Mouse (Mus musculus) limb, embryonic 10.5 days (tissue): Measurements from ENCODE around the gene Ptpre. TPM values are rescaled to one million over a fixed set of nuclear protein-coding genes. Genes with fewer than 3 reads are reported as not detected.
A peak's percentile ranks its signal among the peaks of the same experiment; 100 is the strongest.

Experiments
- DNase-seq: peaks from one replicate; pipeline ENCODE4 v3.0.0-alpha.2; 2017; ENCODE audit warnings: low spot score
- H3K27ac ChIP-seq: fragments of 300-500 bp; sonication (generic); 2 replicates; pipeline ENCODE4 v1.5.1; 2016; ENCODE audit warnings: mild to moderate bottlenecking
- H3K27me3 ChIP-seq: fragments of 300-500 bp; sonication (generic); 2 replicates; pipeline ENCODE4 v1.6.1; 2016; ENCODE audit warnings: low read depth, mild to moderate bottlenecking; ENCODE audit not compliant: poor library complexity, severe bottlenecking
- H3K36me3 ChIP-seq: fragments of 300-500 bp; sonication (generic); 2 replicates; pipeline ENCODE4 v1.6.1; 2016; ENCODE audit warnings: mild to moderate bottlenecking, moderate library complexity
- H3K4me1 ChIP-seq: fragments of 300-500 bp; sonication (generic); 2 replicates; pipeline ENCODE4 v1.6.1; 2016
- H3K4me3 ChIP-seq: fragments of 300-500 bp; sonication (generic); 2 replicates; pipeline ENCODE4 v1.5.1; 2016; ENCODE audit warnings: mild to moderate bottlenecking, moderate library complexity
- H3K9me3 ChIP-seq: fragments of 300-500 bp; sonication (generic); replicated peaks from 2 replicates; pipeline ENCODE4 v1.6.1; 2016; ENCODE audit warnings: mild to moderate bottlenecking
- WGBS: fragments of 180-500 bp; shearing (Covaris S2); methylation state at CpG from one replicate; pipeline ENCODE4 v1.1.7; 2016; 5-methylcytosine and 5-hydroxymethylcytosine counted together
- microRNA counts: library from miRNA; unstranded; fragments of <30 nt; microRNA quantifications from one replicate; lab custom pipeline; 2017
- microRNA-seq: library from miRNA; unstranded; fragments of <30 nt; microRNA quantifications from one replicate; pipeline ENCODE4, GENCODE M21; 2017
- polyA plus RNA-seq: library from polyadenylated mRNA; unstranded; fragments of >200 nt; fragmentation: Nextera tagmentation; extraction: Ambion mirVana; gene quantifications from 2 replicates; pipeline ENCODE4 v1.2.1, GENCODE M21; 2016

Ptpre gene
- polyA plus RNA-seq, 1 experiment from 2014 or later: 0.64 TPM

DNA sequence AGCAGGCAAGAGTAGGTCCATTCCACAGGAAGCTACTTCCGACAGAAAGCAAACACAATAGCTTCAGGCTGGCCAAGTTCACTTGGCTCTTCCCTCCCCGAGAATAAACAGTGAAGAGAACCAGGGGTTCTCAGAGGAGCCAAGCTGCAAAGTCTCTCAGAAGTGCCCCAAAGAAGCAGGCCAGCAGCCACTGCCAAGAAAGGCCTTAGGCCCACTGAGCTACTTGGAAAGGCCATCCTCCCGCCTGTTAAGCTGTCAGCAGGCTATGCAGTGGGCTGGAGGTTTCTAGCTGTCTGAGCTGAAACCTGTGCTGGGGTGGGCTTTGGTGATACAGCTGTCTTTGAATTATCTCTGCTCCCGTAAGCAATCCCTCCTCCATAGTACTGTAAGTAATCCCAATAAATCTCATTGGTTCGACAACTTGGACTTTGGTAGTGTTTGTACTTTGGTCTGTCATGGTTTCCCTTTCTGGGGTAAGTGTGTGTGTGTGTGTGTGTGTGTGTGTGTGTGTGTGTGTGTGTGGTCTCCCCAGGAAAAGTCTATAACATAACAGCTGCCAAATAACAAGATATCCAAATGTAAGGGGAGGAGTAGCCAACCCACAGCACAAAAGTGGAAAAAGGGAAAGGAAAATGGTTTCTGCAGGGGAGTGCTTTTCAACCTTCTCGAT, 186.5 kb downstream of the Ptpre start:
- no peaks in the 10 kb centered on the region for H3K9me3 ChIP-seq
- H3K27ac ChIP-seq: no peak overlapping the region
- H3K4me1 ChIP-seq: 0 out of 2 replicates have a peak, but pooled peaks cover 3% of the 10 kb centered on the region
- no peak for DNase-seq
- WGBS: 79% methylated on average over 6 of the region's 6 CpGs
- no peak overlapping the region for H3K4me3 ChIP-seq
- no peaks in the 10 kb centered on the region for H3K36me3 ChIP-seq
- H3K27me3 ChIP-seq: no peaks in the 10 kb centered on the region

DNA sequence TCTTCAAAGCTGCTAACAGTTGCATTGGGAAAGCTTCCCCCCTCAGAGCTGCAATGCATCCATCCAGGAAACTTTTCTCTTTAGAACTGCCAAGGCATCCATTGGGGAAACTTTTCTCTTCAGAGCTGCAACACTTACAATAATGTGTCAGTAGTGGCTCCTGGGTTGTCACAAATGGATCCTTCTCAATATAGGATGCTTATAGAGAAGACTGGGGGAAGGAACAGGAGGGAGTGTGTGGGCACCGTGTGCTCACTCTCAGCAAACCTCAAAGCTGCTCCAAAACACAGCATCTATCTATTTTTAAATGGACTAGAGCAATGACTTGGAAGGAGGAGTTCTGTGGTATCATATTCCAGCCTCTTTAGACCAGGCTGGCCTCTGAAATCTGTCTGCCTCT, 189.4 kb downstream of the Ptpre start:
- no peak for DNase-seq
- Histone ChIP-seq H3K4me1 (0 out of 2 replicates have a peak, but pooled peaks cover 1% of the 10 kb centered on the region), H3K4me3 (no peak overlapping the region), H3K9me3 (no peaks in the 10 kb centered on the region), H3K27ac (no peak overlapping the region), H3K27me3 (no peaks in the 10 kb centered on the region), H3K36me3 (no peaks in the 10 kb centered on the region)
- WGBS: 90% methylated on average over 1 of the region's 1 CpGs

DNA sequence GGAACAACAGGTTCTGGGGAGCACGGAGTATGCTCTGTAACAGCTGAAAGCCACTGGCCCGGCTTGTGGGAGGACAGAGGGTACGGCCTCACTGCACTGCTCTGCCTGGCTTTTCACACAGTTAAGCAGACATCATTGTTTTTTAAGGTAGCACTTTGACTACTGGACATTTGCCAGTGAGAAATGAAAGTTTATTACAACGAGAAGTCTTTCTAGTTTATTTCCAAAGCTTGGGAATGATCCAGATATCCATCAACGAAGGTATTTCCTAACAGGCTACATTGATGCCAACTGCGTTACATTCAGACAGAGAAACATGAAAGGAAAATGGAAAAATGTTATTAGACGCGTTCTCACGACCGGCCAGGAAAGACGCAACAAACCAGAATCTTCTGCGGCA, 190.8 kb downstream of the Ptpre start:
- WGBS: 94% methylated on average over 12 of the region's 12 CpGs
- no peaks in the 10 kb centered on the region for H3K4me1 ChIP-seq
- DNase-seq: no peak
- no peaks in the 10 kb centered on the region for H3K36me3 ChIP-seq
- H3K27me3 ChIP-seq: no peaks in the 10 kb centered on the region
- no peak overlapping the region for H3K4me3 ChIP-seq
- no peak overlapping the region for H3K27ac ChIP-seq
- H3K9me3 ChIP-seq: no peaks in the 10 kb centered on the region

DNA sequence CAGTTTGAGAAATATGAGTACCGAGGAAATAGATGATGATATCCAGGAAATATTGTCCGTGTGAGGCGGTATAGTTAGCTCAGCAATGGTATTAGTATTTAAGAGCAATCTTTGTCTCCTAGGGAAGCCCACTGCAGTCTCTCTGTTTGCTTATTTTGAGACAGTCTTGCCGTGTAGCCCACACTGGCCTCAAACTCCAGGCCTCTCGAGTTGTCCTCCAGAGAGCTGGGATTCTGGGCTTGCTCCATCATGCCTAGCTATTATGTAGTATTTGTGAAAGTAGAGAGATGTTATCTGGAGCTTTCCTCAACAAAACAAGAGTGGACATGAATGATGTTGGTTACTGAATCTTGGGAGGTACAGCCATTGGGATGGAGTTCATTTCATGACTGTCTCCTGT, 197.1 kb downstream of the Ptpre start:
- no peaks in the 10 kb centered on the region for H3K9me3 ChIP-seq
- H3K4me1 ChIP-seq: no peaks in the 10 kb centered on the region
- H3K4me3 ChIP-seq: no peak overlapping the region
- no peaks in the 10 kb centered on the region for H3K36me3 ChIP-seq
- no peaks in the 10 kb centered on the region for H3K27me3 ChIP-seq
- WGBS: 87% methylated on average over 5 of the region's 5 CpGs
- no peak for DNase-seq
- H3K27ac ChIP-seq: no peak overlapping the region

DNA sequence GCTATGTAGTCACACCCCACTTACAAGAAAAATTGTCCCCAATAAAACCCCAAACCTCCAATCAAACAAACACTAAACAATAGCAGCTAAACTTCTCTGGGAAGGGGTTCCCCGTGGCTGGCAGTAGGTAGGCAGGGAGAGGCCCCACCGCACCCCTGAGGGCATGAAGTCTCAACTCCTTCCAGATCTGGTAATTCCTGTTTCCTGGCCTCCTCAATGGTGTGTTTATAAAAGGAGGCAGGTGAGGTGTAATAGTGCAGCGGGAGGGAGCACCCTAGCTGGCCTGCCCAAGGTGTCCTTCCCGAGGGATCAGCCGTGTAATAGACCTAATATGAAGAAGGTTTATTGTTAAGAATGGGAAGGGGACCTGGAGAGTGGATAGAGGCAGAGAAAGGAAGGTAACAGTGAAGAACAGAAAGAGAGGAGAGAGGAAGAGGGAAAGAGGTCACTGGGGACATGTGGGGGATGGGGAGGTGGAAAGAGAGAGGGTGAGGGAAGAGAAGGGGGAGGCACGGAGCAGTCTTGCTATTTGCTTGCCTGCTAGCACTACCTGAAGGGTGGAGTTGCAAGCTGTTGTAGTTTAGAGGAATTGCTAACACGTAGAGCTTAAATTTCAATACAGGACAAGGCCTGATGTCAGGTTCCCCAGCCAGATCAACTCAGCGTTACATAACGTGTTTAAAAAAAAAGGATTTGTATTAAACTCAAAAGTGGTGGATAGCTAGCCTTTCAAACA, 197.8 kb downstream of the Ptpre start:
- no peaks in the 10 kb centered on the region for H3K9me3 ChIP-seq
- no peak for DNase-seq
- no peaks in the 10 kb centered on the region for H3K4me1 ChIP-seq
- no peaks in the 10 kb centered on the region for H3K27me3 ChIP-seq
- H3K36me3 ChIP-seq: no peaks in the 10 kb centered on the region
- WGBS: 85% methylated on average over 9 of the region's 9 CpGs
- no peak overlapping the region; the same call in 1 of the 2 replicates for H3K27ac ChIP-seq
- H3K4me3 ChIP-seq: no peak overlapping the region

MicroRNA genes within 50 kb of the gene (microRNA counts, 519-probe panel; counts per million panel counts)
- microRNA mmu-miR-1962 (lab: Ali Mortazavi, UCI): 684 counts per million, percentile 72 among the panel's probes with 10 or more counts

Small RNA genes within 50 kb of the gene (microRNA-seq; reads per million reads assigned to microRNA genes)
- gene Mir1962: not detected

Other genes starting within 250 kb of the Ptpre start
- gene Foxi2, start 127.2 kb upstream of the Ptpre start, polyA plus RNA-seq: 1.8 and 2.1 TPM in 2 replicates
- not detected in 2 replicates for gene Clrn3, start 8.8 kb upstream of the Ptpre start, polyA plus RNA-seq
- gene Mki67, start 178.9 kb downstream of the Ptpre start, polyA plus RNA-seq: 38.4 and 46.9 TPM in 2 replicates